Mouse (Mus musculus) midbrain, postnatal 0 days (tissue): Measurements from ENCODE around the gene Timm44. TPM values are rescaled to one million over a fixed set of nuclear protein-coding genes. Genes with fewer than 3 reads are reported as not detected.

Experiments used
- ATAC-seq: fragments of 200-750 bp; cut with Nextera tagmentation; 2 replicates; pipeline ENCODE4 v1.8.0; 2017; ENCODE audit warnings: moderate number of reproducible peaks, mild to moderate bottlenecking, moderate TSS enrichment, moderate library complexity; ENCODE audit not compliant: low FRiP score
- DNase-seq: peaks from one replicate; pipeline ENCODE4 v3.0.0-alpha.2; 2015; ENCODE audit warnings: low spot score
- H3K27ac ChIP-seq: fragments of 300-500 bp; sonication (generic); 2 replicates; pipeline ENCODE4 v1.5.1; 2014; ENCODE audit warnings: low read depth, mild to moderate bottlenecking, low read length, mixed read lengths
- H3K27me3 ChIP-seq: fragments of 300-500 bp; sonication (generic); 2 replicates; pipeline ENCODE4 v1.6.1; 2014; ENCODE audit warnings: low read length, control low read depth, mixed read lengths; ENCODE audit not compliant: insufficient read depth
- H3K36me3 ChIP-seq: fragments of 300-500 bp; sonication (generic); 2 replicates; pipeline ENCODE4 v1.6.1; 2014; ENCODE audit warnings: low read length, control low read depth, mixed read lengths; ENCODE audit not compliant: insufficient read depth
- H3K4me1 ChIP-seq: fragments of 300-500 bp; sonication (generic); 2 replicates; pipeline ENCODE4 v1.6.1; 2014; ENCODE audit warnings: mild to moderate bottlenecking, control low read depth, antibody characterized with exemption, low read length, mixed read lengths; ENCODE audit not compliant: insufficient read depth
- H3K4me2 ChIP-seq: fragments of 300-500 bp; sonication (generic); 2 replicates; pipeline ENCODE4 v1.6.1; 2014; ENCODE audit warnings: low read depth, mild to moderate bottlenecking, low read length, mixed read lengths; ENCODE audit not compliant: poor library complexity, severe bottlenecking
- H3K4me3 ChIP-seq: fragments of 300-500 bp; sonication (generic); 2 replicates; pipeline ENCODE4 v1.5.1; 2014; ENCODE audit warnings: low read depth, mild to moderate bottlenecking, low read length, moderate library complexity
- H3K9ac ChIP-seq: fragments of 300-500 bp; sonication (generic); replicated peaks from 2 replicates; pipeline ENCODE4 v1.6.1; 2014; ENCODE audit warnings: mild to moderate bottlenecking, low read length, moderate library complexity, mixed read lengths; ENCODE audit not compliant: poor library complexity, severe bottlenecking
- H3K9me3 ChIP-seq: fragments of 300-500 bp; sonication (generic); 2 replicates; pipeline ENCODE4 v1.6.1; 2016; ENCODE audit warnings: low read length, control low read depth
- CTCF ChIP-seq: IDR thresholded peaks from 2 replicates; pipeline ENCODE4 v1.5.1; 2016; ENCODE audit warnings: antibody characterized with exemption, mild to moderate bottlenecking
- WGBS: fragments of 180-500 bp; shearing (Covaris S2); extraction: QIAGEN DNeasy Blood & Tissue Kit; methylation state at CpG from one replicate; pipeline ENCODE4 v1.1.7; 2014; 5-methylcytosine and 5-hydroxymethylcytosine counted together
- polyA plus RNA-seq: library from polyadenylated mRNA; unstranded; fragments of >200 nt; fragmentation: Nextera tagmentation; extraction: Ambion mirVana; gene quantifications from 2 replicates; pipeline ENCODE4 v1.2.1, GENCODE M21; 2015
- total RNA-seq: library from RNA; depleted of rRNA; stranded (reverse); fragments of >200 nt; gene quantifications from 2 replicates; pipeline ENCODE4 v1.2.3, GENCODE M21; 2014

Gene Timm44
- total and polyA plus RNA-seq, 2 experiments from 2014 or later, result 52.7 to 58.0 TPM

DNA sequence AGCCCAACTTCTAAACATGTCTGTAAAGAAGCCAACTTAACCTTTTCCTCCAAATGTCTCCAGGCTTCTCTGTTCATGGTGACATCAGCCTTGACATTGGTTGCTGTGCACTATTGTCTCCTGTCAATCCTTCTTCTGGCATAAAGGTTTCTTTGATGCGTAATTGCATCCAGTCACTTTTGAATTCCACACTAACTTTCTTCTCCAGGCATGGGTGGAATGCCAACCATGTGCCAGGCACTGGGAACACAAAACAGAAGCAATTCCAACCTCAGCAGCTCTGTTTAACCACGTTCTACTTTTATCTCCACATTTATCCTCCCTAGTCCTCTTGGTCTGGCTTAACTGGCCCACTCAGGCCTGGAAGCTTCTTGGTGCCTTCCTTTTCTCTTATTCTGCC is 45.3 kb upstream of the Timm44 start:
- 73% methylated on average over 2 of the region's 2 CpGs for WGBS
- Histone ChIP-seq H3K4me1 (peaks cover 7% of the 10 kb centered on the region), H3K4me2 (no peak overlapping the region), H3K36me3 (peaks cover 8% of the 10 kb centered on the region), H3K9ac (no peak overlapping the region), H3K27me3 (no peaks in the 10 kb centered on the region), H3K9me3 (no peaks in the 10 kb centered on the region), H3K4me3 (no peak overlapping the region), H3K27ac (no peak overlapping the region)
- ATAC-seq, result no peak
- DNase-seq, result no peak
- TF ChIP-seq CTCF, result no peak

DNA sequence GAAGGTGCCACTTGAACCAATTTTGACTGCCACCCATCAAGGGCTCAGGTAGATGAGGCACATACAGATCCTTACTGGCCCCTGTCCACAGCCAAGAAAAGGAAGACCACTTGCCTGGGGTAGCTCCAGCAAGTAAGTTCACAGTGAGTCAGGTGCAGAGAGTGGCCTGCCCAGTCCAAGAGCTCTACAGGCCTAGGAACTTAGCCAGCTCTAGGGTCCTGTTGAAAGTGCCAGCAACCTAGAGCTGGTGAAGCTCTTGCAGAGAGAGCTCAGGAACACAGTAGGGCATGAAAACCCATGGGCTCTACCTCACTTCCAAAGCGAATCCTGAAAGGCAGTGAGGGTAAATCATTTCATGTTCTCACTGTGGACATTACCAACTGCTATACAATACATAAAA is 44.7 kb upstream of the Timm44 start:
- no peak for TF ChIP-seq CTCF
- Histone ChIP-seq H3K36me3 (peaks cover 8% of the 10 kb centered on the region), H3K4me2 (no peak overlapping the region), H3K27me3 (no peaks in the 10 kb centered on the region), H3K27ac (no peak overlapping the region), H3K4me1 (peaks cover 7% of the 10 kb centered on the region), H3K9me3 (no peaks in the 10 kb centered on the region), H3K9ac (no peak overlapping the region), H3K4me3 (no peak overlapping the region)
- 100% methylated on average over 1 of the region's 1 CpGs for WGBS
- no peak for DNase-seq
- no peak for ATAC-seq

DNA sequence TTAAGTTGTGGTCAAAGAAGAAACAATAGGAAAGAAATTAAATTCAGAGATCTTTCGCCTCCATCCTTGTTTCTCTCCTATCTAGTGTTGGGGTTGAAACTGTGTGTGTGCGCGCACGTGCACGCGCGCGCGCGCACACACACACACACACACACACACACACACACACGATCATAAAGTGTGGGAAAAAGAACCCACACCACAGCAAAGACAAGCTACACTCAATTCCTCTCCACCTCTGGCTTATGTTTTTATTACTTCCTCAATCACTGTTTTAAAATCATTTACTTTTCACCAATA is 43.8 kb upstream of the Timm44 start:
- Histone ChIP-seq H3K4me1 (peaks cover 7% of the 10 kb centered on the region), H3K9ac (no peak overlapping the region), H3K27me3 (no peaks in the 10 kb centered on the region), H3K9me3 (no peaks in the 10 kb centered on the region), H3K36me3 (peaks cover 8% of the 10 kb centered on the region), H3K27ac (no peak overlapping the region), H3K4me3 (no peak overlapping the region), H3K4me2 (no peak overlapping the region)
- TF ChIP-seq CTCF, result no peak
- DNase-seq (no peak), ATAC-seq (no peak)
- 96% methylated on average over 11 of the region's 11 CpGs for WGBS

DNA sequence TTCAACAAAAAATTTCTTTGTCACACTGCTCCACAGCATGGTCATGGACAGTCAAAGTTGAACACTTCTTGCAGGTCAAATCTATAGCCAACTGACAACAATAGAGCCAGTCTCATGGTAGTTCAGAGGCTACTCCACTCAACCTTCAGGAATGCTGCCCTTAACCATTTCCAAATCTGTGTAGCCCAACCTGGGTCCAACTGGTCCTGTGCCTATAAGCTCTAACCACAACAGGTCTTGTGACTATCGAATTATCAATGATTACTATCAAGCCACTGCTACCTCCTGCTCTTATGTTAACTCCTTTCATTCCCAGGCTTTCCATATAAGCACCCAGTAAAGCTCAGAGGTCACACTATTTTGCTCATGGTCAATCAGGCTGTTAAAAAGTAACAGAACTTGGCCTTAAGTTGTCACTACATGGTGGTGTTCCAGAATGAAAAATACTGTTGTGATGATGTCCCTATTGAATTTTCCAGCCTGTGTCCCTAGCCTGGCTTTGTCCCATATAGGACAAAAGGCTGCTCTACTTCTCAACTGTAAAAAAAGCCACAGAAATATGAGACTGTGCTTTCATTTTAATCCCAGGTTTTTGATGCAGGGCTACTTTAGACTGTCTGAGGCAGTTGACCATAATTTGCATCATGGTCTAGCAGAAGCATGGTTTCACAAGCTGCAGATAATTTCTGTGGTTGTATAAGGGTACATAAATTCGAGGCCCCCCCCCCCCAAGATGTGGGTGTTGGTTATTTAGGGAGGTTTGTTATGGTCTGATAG is 43.3 kb upstream of the Timm44 start:
- TF ChIP-seq CTCF, result no peak
- WGBS, result 91% methylated on average over 2 of the region's 2 CpGs
- Histone ChIP-seq H3K27me3 (no peaks in the 10 kb centered on the region), H3K4me1 (peaks cover 7% of the 10 kb centered on the region), H3K36me3 (peaks cover 8% of the 10 kb centered on the region), H3K27ac (no peak overlapping the region), H3K9me3 (no peaks in the 10 kb centered on the region), H3K9ac (no peak overlapping the region), H3K4me2 (no peak overlapping the region), H3K4me3 (no peak overlapping the region)
- DNase-seq (no peak), ATAC-seq (no peak)

DNA sequence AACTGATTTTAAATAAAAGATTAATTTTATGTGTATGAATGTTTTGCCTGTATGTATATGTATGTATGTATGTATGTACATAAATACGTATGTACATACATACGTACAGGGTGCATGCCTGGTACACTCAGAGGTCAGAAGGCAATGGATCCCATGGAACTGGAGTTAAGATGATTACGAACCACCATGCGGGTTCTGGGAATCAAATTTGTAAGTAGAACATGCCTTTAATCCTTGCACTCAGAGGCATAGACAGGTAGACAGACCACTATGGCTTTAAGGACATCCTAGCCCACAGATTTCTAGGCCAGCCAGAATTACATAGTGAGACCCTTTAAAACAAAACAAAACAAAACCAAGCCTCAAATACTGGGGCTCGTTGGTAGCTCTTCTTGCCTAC is 42.4 kb upstream of the Timm44 start:
- 94% methylated on average over 5 of the region's 5 CpGs for WGBS
- H3K27me3 ChIP-seq, result no peaks in the 10 kb centered on the region
- no peak for DNase-seq

DNA sequence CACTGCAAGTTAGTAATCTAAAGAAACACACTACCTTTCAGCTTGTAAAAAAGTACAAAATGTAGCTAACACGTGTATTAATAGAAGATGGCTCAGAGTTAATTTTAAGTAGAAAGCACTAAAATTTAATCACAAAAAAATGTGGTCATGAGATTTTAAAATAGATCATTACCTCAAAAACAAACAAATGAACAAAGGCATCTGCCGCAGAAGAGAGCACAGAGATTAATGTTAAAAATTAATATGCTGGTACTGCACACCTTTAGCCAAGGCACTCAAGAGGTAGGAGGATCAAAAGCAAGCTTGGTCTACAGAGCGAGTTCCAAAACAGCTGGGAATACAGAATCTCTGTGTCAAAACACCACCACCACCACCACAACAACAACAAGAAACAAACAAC is 39.1 kb upstream of the Timm44 start:
- Histone ChIP-seq H3K4me1 (no peaks in the 10 kb centered on the region), H3K4me3 (no peak overlapping the region), H3K27me3 (no peaks in the 10 kb centered on the region), H3K36me3 (peaks cover 15% of the 10 kb centered on the region), H3K9me3 (no peaks in the 10 kb centered on the region), H3K27ac (no peak overlapping the region), H3K9ac (no peak overlapping the region), H3K4me2 (no peak overlapping the region)
- DNase-seq (no peak), ATAC-seq (no peak)
- no peak for TF ChIP-seq CTCF
- 87% methylated on average over 3 of the region's 3 CpGs for WGBS

More for the DNA sequence above, 42.4 kb upstream of the Timm44 start:
- no peak overlapping the region for H3K27ac ChIP-seq
- no peak overlapping the region for H3K4me2 ChIP-seq
- no peak for ATAC-seq
- H3K4me1 ChIP-seq, result peaks cover under 1% of the 10 kb centered on the region; the same call in 1 of the 2 replicates
- no peak overlapping the region for H3K4me3 ChIP-seq
- no peak overlapping the region for H3K9ac ChIP-seq
- no peaks in the 10 kb centered on the region for H3K9me3 ChIP-seq
- no peak for TF ChIP-seq CTCF
- peaks cover 8% of the 10 kb centered on the region for H3K36me3 ChIP-seq
